Mouse (Mus musculus) embryonic fibroblast, embryonic 13.5 days (primary cell): ENCODE results near the gene Il13. TPM values are rescaled to one million over a fixed set of nuclear protein-coding genes. Genes with fewer than 3 reads are reported as not detected.

Source experiments
- H3K27ac ChIP-seq: 2 replicates; pipeline ENCODE4 v1.5.1; 2012; ENCODE audit warnings: low read length, control low read depth, inconsistent platforms; ENCODE audit not compliant: insufficient read depth
- H3K4me1 ChIP-seq: 2 replicates; pipeline ENCODE4 v1.6.1; 2011; ENCODE audit warnings: low read length; ENCODE audit not compliant: control insufficient read depth, insufficient read depth
- H3K4me3 ChIP-seq: 2 replicates; pipeline ENCODE4 v1.5.1; 2011; ENCODE audit warnings: mild to moderate bottlenecking, control low read depth, low read length; ENCODE audit not compliant: insufficient read depth
- CTCF ChIP-seq: IDR thresholded peaks from 2 replicates; pipeline ENCODE4 v1.5.1; 2011; ENCODE audit warnings: mild to moderate bottlenecking, control low read depth, low read length, moderate library complexity, borderline replicate concordance; ENCODE audit not compliant: insufficient read depth
- POLR2A ChIP-seq: IDR thresholded peaks from 2 replicates; pipeline ENCODE4 v1.6.1; 2011; ENCODE audit warnings: low read depth, mild to moderate bottlenecking, control low read depth, low read length, moderate library complexity
- polyA plus RNA-seq: library from polyadenylated mRNA; stranded (reverse); fragments of >200 nt; gene quantifications from 2 replicates; pipeline ENCODE4 v1.2.4, GENCODE M21; 2011; ENCODE audit warnings: low read depth; ENCODE audit not compliant: missing spikeins, insufficient read length

Il13 gene
- polyA plus RNA-seq, 1 experiment: not detected

DNA sequence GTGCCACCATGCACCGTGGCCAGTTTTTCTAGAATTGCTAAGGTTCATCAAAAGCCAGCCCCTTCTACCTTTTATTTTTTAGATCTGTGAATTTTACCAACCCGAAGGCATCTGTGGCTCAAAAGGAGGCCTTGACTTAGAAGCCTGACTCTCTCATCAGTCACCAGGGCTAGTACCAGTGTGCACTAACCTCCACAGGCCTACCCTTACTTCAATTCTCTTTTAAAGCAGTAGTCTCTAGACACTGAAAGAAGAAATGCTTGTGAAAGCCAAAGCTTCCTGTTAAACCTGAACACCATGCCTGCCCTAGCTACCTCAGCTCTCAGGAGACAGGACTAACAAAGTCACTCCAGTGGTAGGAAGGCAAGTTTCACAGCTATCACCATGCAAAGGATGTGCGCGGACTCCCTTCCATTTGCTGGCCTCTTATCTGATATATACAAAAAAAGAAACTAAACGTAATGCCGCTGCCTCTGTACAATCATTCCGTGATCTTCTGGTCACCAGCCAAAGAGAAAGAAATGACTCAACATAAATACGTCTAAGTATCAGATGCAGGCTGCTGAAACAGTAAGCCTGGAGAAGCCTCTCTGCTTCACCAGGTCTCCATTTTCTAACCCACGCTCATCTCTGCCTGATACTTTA, 22.2 kb upstream of the Il13 start:
- TF ChIP-seq CTCF: no peak
- no peak for TF ChIP-seq POLR2A
- no peak overlapping the region for H3K4me3 ChIP-seq
- peaks cover 6% of the 10 kb centered on the region for H3K4me1 ChIP-seq
- 0 out of 2 replicates have a peak overlapping the region, but pooled peaks have one; percentile 8 for H3K27ac ChIP-seq

DNA sequence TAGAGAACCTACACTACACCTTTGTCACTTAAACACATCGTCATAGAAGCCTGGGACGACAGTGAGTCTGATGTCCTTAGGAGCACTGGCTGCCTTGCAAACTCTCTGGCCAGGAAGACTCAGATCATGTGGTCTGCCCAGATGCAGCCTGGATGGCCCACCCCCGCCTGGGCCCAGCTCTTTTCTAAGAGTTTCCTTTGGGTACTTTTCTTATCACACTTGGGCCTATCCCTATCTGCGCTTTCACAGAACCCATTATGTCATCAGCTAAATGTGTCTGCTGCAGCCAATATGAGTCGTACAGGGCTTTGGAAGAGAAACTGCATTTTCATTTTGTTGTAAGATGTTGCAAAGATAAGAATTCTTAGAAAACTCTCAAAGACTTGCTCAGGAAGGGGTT, 20.5 kb upstream of the Il13 start:
- Histone ChIP-seq H3K4me3 (no peak overlapping the region), H3K4me1 (peaks cover 6% of the 10 kb centered on the region), H3K27ac (no peak overlapping the region)
- TF ChIP-seq POLR2A: no peak
- no peak for TF ChIP-seq CTCF

DNA sequence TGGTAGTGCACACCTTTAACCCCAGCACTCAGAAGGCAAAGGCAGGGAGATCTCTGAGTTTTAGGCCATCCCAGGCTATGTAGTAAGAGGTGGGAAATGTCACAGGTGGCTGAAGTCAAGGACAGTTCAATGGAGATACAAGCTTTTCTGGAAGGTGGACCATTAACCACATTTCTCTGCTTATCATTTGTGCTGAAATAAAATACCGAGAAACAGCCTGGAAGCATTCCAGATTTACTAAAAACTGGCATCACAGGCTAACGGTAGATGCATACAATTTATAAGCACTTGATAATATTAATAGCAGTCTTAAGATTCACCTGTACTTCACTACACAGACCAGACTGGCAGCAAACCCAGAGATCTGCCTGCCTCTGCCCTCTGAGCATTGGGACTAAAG, 17.9 kb upstream of the Il13 start:
- Histone ChIP-seq H3K27ac (no peak overlapping the region), H3K4me3 (no peak overlapping the region), H3K4me1 (peaks cover 6% of the 10 kb centered on the region)
- no peak for TF ChIP-seq CTCF
- TF ChIP-seq POLR2A: no peak

GRCm38 (mm10) chr11:53651441-53651840, 16.9 kb upstream of the Il13 start:
- peaks cover 2% of the 10 kb centered on the region; the same call in 1 of the 2 replicates for H3K4me1 ChIP-seq
- H3K27ac ChIP-seq: no peak overlapping the region
- no peak overlapping the region for H3K4me3 ChIP-seq
- TF ChIP-seq POLR2A: no peak
- no peak for TF ChIP-seq CTCF

GRCm38 (mm10) chr11:53644017-53644416, 9.5 kb upstream of the Il13 start:
- TF ChIP-seq CTCF (no peak), POLR2A (no peak)
- Histone ChIP-seq H3K4me1 (no peaks in the 10 kb centered on the region), H3K27ac (no peak overlapping the region), H3K4me3 (no peak overlapping the region)

DNA sequence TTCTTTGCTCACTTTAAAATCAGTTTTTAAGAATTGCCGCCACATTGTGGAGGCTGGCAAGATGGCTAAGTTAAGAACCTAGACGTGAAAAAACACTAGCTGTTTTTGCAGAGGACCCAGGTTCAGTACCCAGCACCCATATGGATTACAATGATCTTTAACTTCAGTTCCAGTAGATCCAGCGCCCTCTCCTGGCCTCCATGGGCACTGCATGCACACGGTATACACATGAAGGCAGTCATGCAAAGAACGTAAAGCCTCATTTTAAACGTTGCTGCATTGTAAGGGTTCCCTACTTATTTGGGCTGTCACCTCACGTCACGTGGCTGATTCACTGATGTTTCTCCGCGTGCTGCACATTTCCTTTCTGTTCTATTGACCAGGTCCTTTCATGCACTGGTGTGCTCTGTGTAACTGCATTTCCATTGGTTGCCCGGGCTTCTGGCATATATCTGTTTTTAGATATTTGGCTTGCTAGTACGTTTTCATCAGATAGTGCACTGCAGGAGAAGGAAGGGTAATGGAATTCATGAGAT, 8.3 kb upstream of the Il13 start:
- Histone ChIP-seq H3K27ac (no peak overlapping the region), H3K4me1 (no peaks in the 10 kb centered on the region), H3K4me3 (no peak overlapping the region)
- TF ChIP-seq CTCF (peak; percentile 17; the same call in 1 of the 2 replicates), POLR2A (no peak)

GRCm38 (mm10) chr11:53637803-53638260, 3.3 kb upstream of the Il13 start:
- no peak overlapping the region for H3K4me3 ChIP-seq
- H3K27ac ChIP-seq: no peak overlapping the region
- no peaks in the 10 kb centered on the region for H3K4me1 ChIP-seq
- no peak for TF ChIP-seq CTCF
- no peak for TF ChIP-seq POLR2A

DNA sequence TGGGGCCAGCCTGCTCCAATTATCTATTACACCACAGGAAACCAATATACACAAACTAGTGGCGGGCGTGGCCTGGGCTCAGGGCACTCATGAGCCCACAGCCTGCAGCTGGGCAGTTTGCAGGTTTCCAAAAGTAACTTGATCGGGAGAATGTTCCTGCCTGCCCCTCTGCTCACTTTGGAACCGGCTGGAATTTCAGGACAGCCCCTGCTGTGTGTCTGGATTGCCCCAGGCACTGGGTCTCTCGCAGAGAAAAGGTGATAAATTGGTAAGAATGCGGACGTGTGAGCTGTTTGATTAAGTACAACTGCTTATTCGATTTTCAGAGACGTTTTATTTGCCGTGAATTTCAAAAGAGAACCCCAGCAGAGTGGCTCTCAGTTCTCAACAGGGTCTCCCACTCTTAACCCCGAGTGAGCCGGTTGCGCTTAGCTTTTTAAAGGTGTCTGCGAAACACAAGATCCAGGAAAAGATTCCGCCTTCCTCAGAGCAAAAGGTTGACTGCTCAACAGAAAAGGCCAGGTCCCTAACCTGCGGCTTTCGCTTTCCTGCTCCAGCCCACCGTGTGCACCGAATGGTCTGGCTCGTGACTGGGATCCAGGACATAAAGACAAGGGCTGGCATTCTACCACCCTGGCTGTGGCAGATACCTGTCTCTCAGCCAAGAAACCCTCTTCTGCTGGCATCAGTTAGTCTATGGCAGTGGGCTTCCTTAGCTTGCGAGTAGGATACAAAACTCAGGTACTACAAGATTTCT, 2.7 kb upstream of the Il13 start:
- Histone ChIP-seq H3K27ac (no peak overlapping the region), H3K4me1 (no peaks in the 10 kb centered on the region), H3K4me3 (no peak overlapping the region)
- TF ChIP-seq CTCF (no peak), POLR2A (no peak)

DNA sequence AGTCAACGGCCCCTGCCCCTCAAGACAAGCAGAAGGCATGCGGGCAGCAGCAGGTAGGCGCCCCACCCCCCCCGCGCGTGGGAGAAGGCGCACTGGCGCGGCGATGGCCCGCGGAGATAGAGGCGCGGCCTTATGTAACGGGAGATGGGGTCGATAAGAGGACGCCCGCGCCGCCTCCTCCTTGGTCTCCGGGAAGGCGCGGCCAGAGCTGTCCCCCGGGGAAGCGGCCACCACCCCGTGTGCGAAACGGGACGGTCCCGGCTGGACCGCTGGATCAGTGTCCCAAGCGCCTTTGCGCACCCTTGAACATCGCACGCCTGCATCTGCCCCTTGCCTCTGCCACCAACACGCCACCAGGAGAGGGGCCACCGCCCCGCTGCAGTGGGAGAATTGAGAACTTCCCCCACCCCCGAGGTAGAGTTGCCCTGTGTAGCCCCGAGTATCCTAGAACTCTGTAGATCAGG, 1.7 kb upstream of the Il13 start:
- Histone ChIP-seq H3K4me1 (no peaks in the 10 kb centered on the region), H3K27ac (no peak overlapping the region), H3K4me3 (no peak overlapping the region)
- no peak for TF ChIP-seq POLR2A
- no peak for TF ChIP-seq CTCF
